Mouse (Mus musculus): Measurements from ENCODE around the gene Rsrc1. TPM values are rescaled to one million over a fixed set of nuclear protein-coding genes. Genes with fewer than 3 reads are reported as not detected.

The Rsrc1 gene
- polyA plus RNA-seq, 1 experiment = 14.3 TPM

GRCm38 (mm10) chr3:67372194-67372593 lies 391.0 kb downstream of the Rsrc1 start:
- Histone ChIP-seq H3K27ac (ENCODE audit: control insufficient read depth, insufficient read depth, low read depth, low read length) (no peak overlapping the region), H3K4me3 (ENCODE audit: control insufficient read depth, low read depth, low read length) (no peak overlapping the region), H3K27me3 (ENCODE audit: control insufficient read depth, insufficient read depth, low read length) (no peaks in the 10 kb centered on the region), H3K4me1 (ENCODE audit: control insufficient read depth, insufficient read depth, low read length) (peaks cover 2% of the 10 kb centered on the region; the same call in 1 of the 2 replicates), H3K36me3 (ENCODE audit: control insufficient read depth, insufficient read depth, low read length) (no peaks in the 10 kb centered on the region)
- no peak for TF ChIP-seq CTCF (IDR thresholded peaks at IDR 0.05; ENCODE audit: control insufficient read depth, insufficient read depth, insufficient replicate concordance, low read depth, low read length)
- TF ChIP-seq POLR2A (IDR thresholded peaks at IDR 0.05; ENCODE audit: control insufficient read depth, low read depth, low read length) = no peak

- Histone ChIP-seq H3K27ac (ENCODE audit: control insufficient read depth, insufficient read depth, low read depth, low read length) (no peak overlapping the region), H3K36me3 (ENCODE audit: control insufficient read depth, insufficient read depth, low read length) (no peaks in the 10 kb centered on the region), H3K4me1 (ENCODE audit: control insufficient read depth, insufficient read depth, low read length) (peaks cover 2% of the 10 kb centered on the region; the same call in 1 of the 2 replicates), H3K27me3 (ENCODE audit: control insufficient read depth, insufficient read depth, low read length) (no peaks in the 10 kb centered on the region), H3K4me3 (ENCODE audit: control insufficient read depth, low read depth, low read length) (peak overlapping the region; percentile 58)
- no peak for TF ChIP-seq POLR2A (IDR thresholded peaks at IDR 0.05; ENCODE audit: control insufficient read depth, low read depth, low read length)
- TF ChIP-seq CTCF (IDR thresholded peaks at IDR 0.05; ENCODE audit: control insufficient read depth, insufficient read depth, insufficient replicate concordance, low read depth, low read length) = no peak
Measured at GRCm38 (mm10) chr3:67372781-67373180, 391.6 kb downstream of the Rsrc1 start.

GRCm38 (mm10) chr3:67373872-67374271 lies 392.7 kb downstream of the Rsrc1 start, which contains the start of gene Mlf1:
Gene Mlf1 (plus strand): TSS chr3:67374097.
- H3K27me3 ChIP-seq (ENCODE audit: control insufficient read depth, insufficient read depth, low read length) = no peaks in the 10 kb centered on the region
- peak within 1 kb of the TSS; percentile 93 for H3K4me3 ChIP-seq (ENCODE audit: control insufficient read depth, low read depth, low read length)
- H3K4me1 ChIP-seq (ENCODE audit: control insufficient read depth, insufficient read depth, low read length) = peaks cover 2% of the 10 kb centered on the region; the same call in 1 of the 2 replicates
- no peak for TF ChIP-seq CTCF (IDR thresholded peaks at IDR 0.05; ENCODE audit: control insufficient read depth, insufficient read depth, insufficient replicate concordance, low read depth, low read length)
- TF ChIP-seq POLR2A (IDR thresholded peaks at IDR 0.05; ENCODE audit: control insufficient read depth, low read depth, low read length) = peak; percentile 97
- H3K36me3 ChIP-seq (ENCODE audit: control insufficient read depth, insufficient read depth, low read length) = no peaks in the 10 kb centered on the region
- H3K27ac ChIP-seq (ENCODE audit: control insufficient read depth, insufficient read depth, low read depth, low read length) = peak within 1 kb of the TSS; percentile 88

GRCm38 (mm10) chr3:67374360-67374778 lies 393.2 kb downstream of the Rsrc1 start:
- Histone ChIP-seq H3K27ac (ENCODE audit: control insufficient read depth, insufficient read depth, low read depth, low read length) (peak overlapping the region; percentile 88), H3K27me3 (ENCODE audit: control insufficient read depth, insufficient read depth, low read length) (no peaks in the 10 kb centered on the region), H3K4me3 (ENCODE audit: control insufficient read depth, low read depth, low read length) (peak overlapping the region; percentile 93), H3K36me3 (ENCODE audit: control insufficient read depth, insufficient read depth, low read length) (no peaks in the 10 kb centered on the region), H3K4me1 (ENCODE audit: control insufficient read depth, insufficient read depth, low read length) (peaks cover 2% of the 10 kb centered on the region; the same call in 1 of the 2 replicates)
- TF ChIP-seq POLR2A (IDR thresholded peaks at IDR 0.05; ENCODE audit: control insufficient read depth, low read depth, low read length) (no peak), CTCF (IDR thresholded peaks at IDR 0.05; ENCODE audit: control insufficient read depth, insufficient read depth, insufficient replicate concordance, low read depth, low read length) (no peak)

GRCm38 (mm10) chr3:67375063-67375462 lies 393.9 kb downstream of the Rsrc1 start, which contains the start of gene Gm17402:
Gene Gm17402 (minus strand): TSS chr3:67375163.
- Histone ChIP-seq H3K27ac (ENCODE audit: control insufficient read depth, insufficient read depth, low read depth, low read length) (peak within 1 kb of the TSS; percentile 88), H3K27me3 (ENCODE audit: control insufficient read depth, insufficient read depth, low read length) (no peaks in the 10 kb centered on the region), H3K4me1 (ENCODE audit: control insufficient read depth, insufficient read depth, low read length) (peaks cover 2% of the 10 kb centered on the region; the same call in 1 of the 2 replicates), H3K4me3 (ENCODE audit: control insufficient read depth, low read depth, low read length) (peak within 1 kb of the TSS; percentile 93), H3K36me3 (ENCODE audit: control insufficient read depth, insufficient read depth, low read length) (no peaks in the 10 kb centered on the region)
- no peak for TF ChIP-seq POLR2A (IDR thresholded peaks at IDR 0.05; ENCODE audit: control insufficient read depth, low read depth, low read length)
- no peak for TF ChIP-seq CTCF (IDR thresholded peaks at IDR 0.05; ENCODE audit: control insufficient read depth, insufficient read depth, insufficient replicate concordance, low read depth, low read length)

- Histone ChIP-seq H3K4me1 (ENCODE audit: control insufficient read depth, insufficient read depth, low read length) (peaks cover 2% of the 10 kb centered on the region; the same call in 1 of the 2 replicates), H3K36me3 (ENCODE audit: control insufficient read depth, insufficient read depth, low read length) (no peaks in the 10 kb centered on the region)
Measured at GRCm38 (mm10) chr3:67378215-67378614, 397.0 kb downstream of the Rsrc1 start.

More at GRCm38 (mm10) chr3:67378215-67378614, 397.0 kb downstream of the Rsrc1 start:
- Histone ChIP-seq H3K27ac (ENCODE audit: control insufficient read depth, insufficient read depth, low read depth, low read length) (no peak overlapping the region), H3K27me3 (ENCODE audit: control insufficient read depth, insufficient read depth, low read length) (no peaks in the 10 kb centered on the region), H3K4me3 (ENCODE audit: control insufficient read depth, low read depth, low read length) (no peak overlapping the region; the same call in 1 of the 2 replicates)
- TF ChIP-seq POLR2A (IDR thresholded peaks at IDR 0.05; ENCODE audit: control insufficient read depth, low read depth, low read length) = no peak
- no peak for TF ChIP-seq CTCF (IDR thresholded peaks at IDR 0.05; ENCODE audit: control insufficient read depth, insufficient read depth, insufficient replicate concordance, low read depth, low read length)

Other genes starting within 250 kb of the Rsrc1 start
- 0.09 and 0.10 TPM in 2 replicates for gene Shox2, start 381 bp downstream of the Rsrc1 start, polyA plus RNA-seq (2012; rRNA removed)

Measured in testis, adult 2 months (tissue).